Mouse (Mus musculus) heart, embryonic 11.5 days (tissue): Measurements from ENCODE around the gene Epha3. TPM values are rescaled to one million over a fixed set of nuclear protein-coding genes. Genes with fewer than 3 reads are reported as not detected.

Experiments
- ATAC-seq: fragments of 200-750 bp; cut with Nextera tagmentation; replicated peaks from 2 replicates; pipeline ENCODE4 v1.8.0; 2017; ENCODE audit warnings: moderate library complexity; ENCODE audit not compliant: insufficient number of reproducible peaks, low FRiP score, low TSS enrichment
- H3K27ac ChIP-seq: fragments of 300-500 bp; sonication (generic); 2 replicates; pipeline ENCODE4 v1.5.1; 2014; ENCODE audit warnings: mild to moderate bottlenecking, low read depth, low read length
- H3K27me3 ChIP-seq: fragments of 300-500 bp; sonication (generic); 2 replicates; pipeline ENCODE4 v1.6.1; 2014; ENCODE audit warnings: mild to moderate bottlenecking, low read length, mixed read lengths; ENCODE audit not compliant: control insufficient read depth, insufficient read depth
- H3K36me3 ChIP-seq: fragments of 300-500 bp; sonication (generic); 2 replicates; pipeline ENCODE4 v1.6.1; 2014; ENCODE audit warnings: mild to moderate bottlenecking, low read length, moderate library complexity, mixed read lengths; ENCODE audit not compliant: control insufficient read depth, insufficient read depth
- H3K4me1 ChIP-seq: fragments of 300-500 bp; sonication (generic); 2 replicates; pipeline ENCODE4 v1.6.1; 2014; ENCODE audit warnings: low read length; ENCODE audit not compliant: control insufficient read depth, insufficient read depth
- H3K4me2 ChIP-seq: fragments of 300-500 bp; sonication (generic); 2 replicates; pipeline ENCODE4 v1.6.1; 2014; ENCODE audit warnings: mild to moderate bottlenecking, moderate library complexity
- H3K4me3 ChIP-seq: fragments of 300-500 bp; sonication (generic); 2 replicates; pipeline ENCODE4 v1.5.1; 2014; ENCODE audit warnings: low read depth, low read length
- H3K9ac ChIP-seq: fragments of 300-500 bp; sonication (generic); 2 replicates; pipeline ENCODE4 v1.6.1; 2014; ENCODE audit warnings: mild to moderate bottlenecking, low read depth, low read length, moderate library complexity
- H3K9me3 ChIP-seq: fragments of 300-500 bp; sonication (generic); replicated peaks from 2 replicates; pipeline ENCODE4 v1.6.1; 2016; ENCODE audit warnings: low read length; ENCODE audit not compliant: control insufficient read depth
- WGBS: fragments of 180-500 bp; shearing (Covaris S2); extraction: QIAGEN DNeasy Blood & Tissue Kit; methylation state at CpG from one replicate; pipeline ENCODE4 v1.1.7; 2014; ENCODE audit not compliant: insufficient replicate concordance; 5-methylcytosine and 5-hydroxymethylcytosine counted together
- polyA plus RNA-seq: library from polyadenylated mRNA; unstranded; fragments of >200 nt; fragmentation: Nextera tagmentation; extraction: Ambion mirVana; gene quantifications from 2 replicates; pipeline ENCODE4 v1.2.1, GENCODE M21; 2014

The Epha3 gene
- polyA plus RNA-seq, 1 experiment from 2014 or later, result 10.7 TPM

DNA sequence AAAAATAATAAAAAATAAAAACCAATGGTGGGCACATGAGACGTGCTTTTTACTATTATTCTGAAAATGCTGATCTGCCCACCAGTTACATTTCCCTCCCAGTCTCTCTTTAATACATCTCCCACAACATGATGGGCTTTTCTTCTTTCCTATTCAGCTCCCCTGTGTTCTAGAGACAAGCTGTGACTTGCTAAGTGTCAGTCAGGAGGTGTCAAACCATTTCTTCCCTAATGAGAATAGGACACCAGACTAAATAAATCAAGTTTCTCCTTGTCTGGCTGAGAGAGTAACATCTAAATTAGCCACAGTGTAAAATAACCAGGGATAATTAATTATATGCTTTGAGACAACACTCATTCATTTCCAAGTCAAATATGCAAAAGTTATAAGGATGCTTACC is 144.7 kb downstream of the Epha3 start:
- WGBS, result 84% methylated on average over 1 of the region's 1 CpGs
- no peak overlapping the region for H3K9ac ChIP-seq
- no peak overlapping the region for H3K27ac ChIP-seq
- H3K4me3 ChIP-seq, result no peak overlapping the region
- no peaks in the 10 kb centered on the region for H3K4me1 ChIP-seq
- no peaks in the 10 kb centered on the region for H3K27me3 ChIP-seq
- ATAC-seq, result no peak
- no peaks in the 10 kb centered on the region for H3K9me3 ChIP-seq
- no peaks in the 10 kb centered on the region for H3K36me3 ChIP-seq
- H3K4me2 ChIP-seq, result no peak overlapping the region

DNA sequence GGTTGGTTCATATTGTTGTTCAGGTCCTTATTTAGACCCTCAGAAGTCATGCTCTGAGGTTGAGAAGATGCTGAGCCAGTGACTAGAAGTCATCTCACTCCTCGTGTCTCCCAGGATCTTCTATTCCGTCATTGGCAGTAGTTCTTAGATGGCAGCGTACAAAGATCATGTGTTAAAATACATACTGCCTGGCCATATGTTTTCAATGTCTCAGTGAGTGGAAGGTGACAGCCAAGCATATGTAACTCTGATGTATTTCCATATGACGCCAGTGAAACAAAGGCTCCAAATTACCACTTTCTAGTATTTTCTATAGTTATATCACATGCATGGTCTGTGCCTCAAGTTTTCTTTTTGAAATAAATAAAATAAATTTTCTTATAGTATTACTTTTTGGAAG is 146.7 kb downstream of the Epha3 start:
- no peak for ATAC-seq

DNA sequence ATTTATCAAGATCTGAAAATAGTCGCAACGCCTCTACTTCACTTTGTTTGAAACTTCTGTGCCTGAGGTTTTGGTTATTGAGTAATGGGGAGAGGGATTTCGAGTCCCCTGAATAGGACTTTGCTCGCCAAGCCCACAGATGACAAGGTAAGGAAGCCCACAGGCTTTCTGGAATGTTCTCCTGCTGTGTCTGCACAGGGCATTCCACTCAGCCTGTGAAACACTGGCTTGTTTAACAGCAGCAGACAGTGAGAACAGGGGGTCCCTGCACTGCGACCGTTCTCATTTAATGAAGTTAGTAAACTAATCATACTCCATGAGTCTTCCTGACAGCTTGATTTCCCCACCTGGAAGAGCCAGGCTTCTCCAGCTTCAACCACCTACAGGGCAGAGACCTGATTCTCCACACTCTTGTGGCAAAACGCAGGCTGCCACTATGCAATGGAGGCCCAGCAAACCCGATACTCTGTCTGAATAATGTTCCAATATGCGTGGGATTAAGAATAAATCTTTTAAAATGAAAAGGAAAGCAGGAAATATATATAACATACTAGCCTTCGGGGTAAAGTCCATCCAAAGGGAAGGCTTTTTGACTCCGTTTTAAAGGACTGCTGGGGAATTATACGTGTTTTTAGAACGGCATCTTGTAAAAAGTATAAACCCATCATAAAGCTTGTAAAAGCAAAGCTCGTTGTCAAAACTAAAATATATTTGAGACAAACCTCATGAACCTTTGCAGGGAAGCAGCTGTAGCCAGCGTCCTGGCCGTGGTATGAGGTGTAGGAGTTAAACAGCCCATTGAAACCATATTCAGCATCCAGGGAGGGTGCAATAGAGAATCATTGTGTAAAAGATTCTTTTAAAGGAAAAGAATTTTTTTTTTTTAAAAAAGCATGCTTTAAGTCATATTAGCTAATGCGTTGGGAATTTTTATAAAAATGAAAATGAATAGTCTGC is 156.8 kb downstream of the Epha3 start:
- no peak for ATAC-seq
- WGBS, result 82% methylated on average over 17 of the region's 17 CpGs
- H3K4me2 ChIP-seq, result no peak overlapping the region

More for the DNA sequence above, 146.7 kb downstream of the Epha3 start:
- no peaks in the 10 kb centered on the region for H3K27me3 ChIP-seq
- no peaks in the 10 kb centered on the region for H3K9me3 ChIP-seq
- H3K4me2 ChIP-seq, result no peak overlapping the region
- no peak overlapping the region for H3K9ac ChIP-seq
- 76% methylated on average over 4 of the region's 4 CpGs for WGBS
- no peaks in the 10 kb centered on the region for H3K36me3 ChIP-seq
- H3K27ac ChIP-seq, result no peak overlapping the region
- H3K4me1 ChIP-seq, result no peaks in the 10 kb centered on the region
- no peak overlapping the region for H3K4me3 ChIP-seq

DNA sequence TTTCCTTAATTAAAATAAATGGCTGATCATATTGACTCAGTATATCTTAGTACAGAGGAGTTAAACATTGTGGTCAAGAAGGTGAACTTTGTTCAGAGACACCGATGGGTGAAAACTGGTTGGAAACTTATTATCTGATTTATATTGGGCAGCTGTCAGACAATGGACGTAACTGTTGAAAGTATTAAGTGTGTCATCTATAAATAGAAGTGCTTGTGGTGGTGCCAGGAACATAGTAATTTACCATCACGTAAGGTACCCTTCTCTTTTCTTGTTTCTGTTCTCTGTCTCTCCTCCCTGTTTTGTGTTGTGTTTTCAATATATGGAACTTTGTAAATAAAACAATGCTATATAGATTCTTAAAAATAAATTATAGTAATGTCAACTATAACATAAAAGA is 174.6 kb downstream of the Epha3 start:
- 41% methylated on average over 3 of the region's 3 CpGs for WGBS
- H3K4me1 ChIP-seq, result no peaks in the 10 kb centered on the region

More for the DNA sequence above, 156.8 kb downstream of the Epha3 start:
- Histone ChIP-seq H3K9ac (no peak overlapping the region), H3K4me1 (no peaks in the 10 kb centered on the region), H3K27me3 (no peaks in the 10 kb centered on the region), H3K27ac (no peak overlapping the region), H3K9me3 (no peaks in the 10 kb centered on the region), H3K4me3 (no peak overlapping the region), H3K36me3 (no peaks in the 10 kb centered on the region)

DNA sequence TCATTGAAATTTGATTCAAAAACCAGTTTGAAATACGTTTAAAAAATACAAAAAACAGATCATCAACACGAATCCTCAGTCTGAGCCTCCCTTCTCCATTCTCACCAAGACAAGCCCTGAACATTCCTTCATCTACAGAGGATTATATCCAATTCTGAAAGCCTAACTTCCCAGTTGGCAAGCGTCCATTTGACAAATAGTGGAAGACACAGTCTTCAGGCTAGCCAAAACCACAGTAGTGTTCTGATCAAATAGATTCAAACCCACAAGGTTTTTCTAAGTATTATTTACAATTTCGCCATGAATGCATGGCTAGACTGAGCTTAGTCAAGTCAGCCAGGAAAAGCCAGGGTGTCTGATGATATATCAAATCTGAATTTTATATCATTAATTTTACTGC is 179.8 kb downstream of the Epha3 start:
- no peak overlapping the region for H3K9ac ChIP-seq
- no peaks in the 10 kb centered on the region for H3K27me3 ChIP-seq
- no peaks in the 10 kb centered on the region for H3K4me1 ChIP-seq
- H3K4me3 ChIP-seq, result no peak overlapping the region
- no peaks in the 10 kb centered on the region for H3K9me3 ChIP-seq
- H3K27ac ChIP-seq, result no peak overlapping the region
- ATAC-seq, result no peak
- H3K4me2 ChIP-seq, result no peak overlapping the region
- no peaks in the 10 kb centered on the region for H3K36me3 ChIP-seq
- 71% methylated on average over 4 of the region's 4 CpGs for WGBS

More for the DNA sequence above, 174.6 kb downstream of the Epha3 start:
- no peak overlapping the region for H3K9ac ChIP-seq
- no peak overlapping the region for H3K27ac ChIP-seq
- H3K36me3 ChIP-seq, result no peaks in the 10 kb centered on the region
- ATAC-seq, result no peak
- no peaks in the 10 kb centered on the region for H3K27me3 ChIP-seq
- no peak overlapping the region for H3K4me3 ChIP-seq
- no peaks in the 10 kb centered on the region for H3K9me3 ChIP-seq
- H3K4me2 ChIP-seq, result no peak overlapping the region

DNA sequence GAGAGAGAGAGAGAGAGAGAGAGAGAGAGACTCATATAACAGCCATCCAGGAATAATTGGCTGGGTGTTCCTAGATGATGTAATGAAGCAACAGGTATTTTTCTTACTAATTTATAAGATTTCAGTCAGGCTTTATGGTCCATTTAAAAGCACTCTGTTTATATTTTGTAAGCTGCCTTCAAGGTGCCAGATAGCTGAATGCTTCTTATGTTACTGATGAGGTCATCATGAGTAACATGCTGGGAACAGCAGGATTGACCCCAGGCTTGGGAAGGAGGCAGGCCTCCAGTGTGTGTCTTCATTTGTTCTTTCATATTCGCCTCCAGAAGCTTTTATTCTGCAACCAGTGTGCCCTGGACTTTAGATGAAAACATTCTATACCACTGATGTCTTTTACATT is 189.5 kb downstream of the Epha3 start:
- 0 out of 2 replicates have a peak, but pooled peaks cover 4% of the 10 kb centered on the region for H3K4me1 ChIP-seq
- H3K9me3 ChIP-seq, result no peaks in the 10 kb centered on the region
- WGBS, result 36% methylated on average over 1 of the region's 1 CpGs
- no peak overlapping the region for H3K27ac ChIP-seq
- H3K4me2 ChIP-seq, result no peak overlapping the region
- no peaks in the 10 kb centered on the region for H3K36me3 ChIP-seq
- no peaks in the 10 kb centered on the region for H3K27me3 ChIP-seq
- H3K4me3 ChIP-seq, result no peak overlapping the region
- no peak overlapping the region for H3K9ac ChIP-seq
- ATAC-seq, result no peak

DNA sequence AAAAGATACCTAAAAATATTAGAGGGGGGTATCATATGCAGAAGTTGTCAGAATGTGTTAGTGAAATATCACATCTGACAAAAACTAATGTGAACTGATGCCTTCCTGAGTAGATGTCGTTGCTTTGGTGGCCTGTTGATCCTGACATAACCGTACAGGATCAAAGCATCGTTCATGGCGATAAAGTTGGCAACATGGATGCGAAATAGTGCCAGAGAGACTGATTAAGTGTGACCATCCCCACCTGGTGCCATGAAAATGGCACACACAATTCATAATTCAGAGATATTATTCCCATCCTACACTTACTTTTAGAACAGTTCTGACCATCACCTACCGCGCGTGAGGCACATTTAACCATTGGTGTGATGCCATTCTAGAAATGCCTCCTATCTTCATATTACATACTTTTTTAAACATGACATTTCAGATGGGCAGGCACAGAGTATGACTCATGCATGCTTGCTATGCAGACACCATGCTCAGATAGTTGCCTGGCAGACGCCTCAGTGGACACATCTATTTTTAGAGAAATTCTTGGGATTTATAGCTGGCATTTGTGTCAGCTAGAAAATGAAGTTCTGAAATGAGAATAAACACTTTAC is 190.6 kb downstream of the Epha3 start:
- 80% methylated on average over 9 of the region's 9 CpGs for WGBS
- Histone ChIP-seq H3K9me3 (no peaks in the 10 kb centered on the region), H3K27me3 (no peaks in the 10 kb centered on the region), H3K36me3 (no peaks in the 10 kb centered on the region), H3K4me2 (no peak overlapping the region), H3K9ac (no peak overlapping the region), H3K4me3 (no peak overlapping the region), H3K27ac (no peak overlapping the region), H3K4me1 (0 out of 2 replicates have a peak, but pooled peaks cover 4% of the 10 kb centered on the region)
- ATAC-seq, result no peak

DNA sequence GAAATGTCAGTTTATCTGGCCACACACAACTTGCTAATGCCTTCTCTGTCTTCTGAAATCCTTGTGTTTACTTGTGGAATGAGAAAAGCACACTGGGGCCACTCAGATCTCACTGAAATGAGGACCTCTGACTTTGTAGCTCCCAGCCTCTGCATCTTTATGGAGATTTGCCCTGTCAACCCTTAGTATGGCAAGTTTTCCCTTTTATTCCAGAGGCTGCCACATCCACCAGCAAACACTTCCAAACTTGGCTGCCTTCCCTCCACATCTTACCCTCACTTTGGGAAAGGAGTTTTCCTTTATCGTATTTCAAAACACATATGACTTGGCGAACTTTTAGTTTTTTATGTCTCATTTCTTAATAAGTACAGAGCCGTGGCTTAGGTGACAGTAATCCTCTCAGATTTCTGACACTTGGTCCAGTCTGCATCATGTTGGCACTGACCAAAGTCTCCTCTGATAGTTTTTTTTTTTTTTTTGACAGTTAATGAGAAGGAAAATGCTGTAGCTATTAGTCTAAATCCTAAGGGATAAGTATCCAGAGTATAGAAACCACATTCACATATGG is 198.0 kb downstream of the Epha3 start:
- no peak overlapping the region for H3K9ac ChIP-seq
- no peaks in the 10 kb centered on the region for H3K4me1 ChIP-seq
- no peaks in the 10 kb centered on the region for H3K36me3 ChIP-seq
- no peaks in the 10 kb centered on the region for H3K9me3 ChIP-seq
- no peak overlapping the region for H3K4me2 ChIP-seq
- no peak overlapping the region for H3K4me3 ChIP-seq
- 80% methylated on average over 3 of the region's 3 CpGs for WGBS
- no peak overlapping the region for H3K27ac ChIP-seq
- no peak for ATAC-seq
- H3K27me3 ChIP-seq, result no peaks in the 10 kb centered on the region
